Mouse (Mus musculus) layer of hippocampus, adult 9-10 months (tissue): ENCODE data around the gene Olfr352.

Experiments used
- DNase-seq: peaks from one replicate; pipeline ENCODE4 v3.0.0; 2022; ENCODE audit warnings: low spot score

Gene Olfr352

DNA sequence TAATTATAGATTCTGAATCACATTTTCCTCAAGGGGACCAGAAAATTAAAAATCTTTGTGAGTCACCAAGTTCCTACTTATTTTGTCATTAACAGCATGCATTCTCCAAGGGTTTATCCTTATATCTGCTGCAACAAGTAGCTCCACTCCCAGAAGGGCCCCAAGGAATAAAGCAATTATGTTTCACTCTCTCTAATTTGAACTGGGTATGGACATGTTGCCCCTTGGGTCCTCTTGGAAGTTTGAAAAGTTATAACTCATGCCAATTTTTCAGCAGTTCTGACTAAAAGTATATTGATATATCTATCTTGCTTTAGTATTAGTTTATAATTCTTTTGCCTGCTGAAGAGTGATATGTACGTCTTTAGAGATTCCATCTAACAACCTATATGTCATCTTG is at the start of gene Olfr352:
Gene Olfr352 (plus strand): TSS at position 301 of the 400 bp plus-strand sequence.
- DNase-seq: no peak

GRCm38 (mm10) chr2:36846010-36846409 is 22.2 kb upstream of the Olfr352 start, which contains the start of gene Olfr350:
Gene Olfr350 (plus strand): TSS chr2:36846310.
- DNase-seq: no peak

DNA sequence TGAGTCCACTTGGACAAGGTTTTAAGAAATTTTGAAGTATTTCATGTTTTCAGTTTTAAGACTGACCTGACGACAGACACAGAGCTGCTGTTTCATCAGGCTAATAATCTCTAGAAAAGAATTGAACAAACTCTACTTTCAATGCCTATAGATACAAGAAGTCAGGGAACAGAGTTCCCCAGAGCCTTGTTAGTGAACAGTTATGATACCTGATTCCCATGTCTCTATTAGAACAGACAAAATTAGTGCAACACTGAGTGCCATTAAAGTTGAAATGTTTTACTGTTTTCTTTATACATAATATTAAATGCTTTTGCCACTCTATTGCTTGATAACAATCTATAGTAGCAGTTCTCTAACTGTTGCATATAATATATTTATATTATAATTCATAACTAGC is 5.7 kb upstream of the Olfr352 start, which contains the start of gene Olfr351:
Gene Olfr351 (minus strand): TSS at position 101 of the 400 bp plus-strand sequence.
- DNase-seq: no peak

DNA sequence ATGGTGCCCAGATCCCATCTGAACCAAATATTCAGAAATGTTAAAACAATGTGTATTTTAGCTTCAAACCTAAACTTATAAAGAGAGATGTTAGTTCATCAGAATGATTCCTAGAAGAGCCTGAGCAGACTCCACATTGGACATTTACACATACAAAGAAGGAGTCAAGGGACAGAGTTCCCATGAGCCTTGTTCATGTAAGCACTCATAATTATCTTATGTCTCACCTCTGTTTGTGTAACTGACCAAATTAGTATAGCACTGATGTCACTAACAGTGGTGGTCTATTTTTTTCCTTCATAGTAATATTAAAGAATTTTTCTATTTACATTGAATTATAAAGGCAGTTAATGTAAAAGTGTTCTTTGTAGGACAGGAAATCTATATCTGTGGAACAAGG is 24.6 kb downstream of the Olfr352 start, which contains the start of gene Olfr353:
Gene Olfr353 (minus strand): TSS at position 101 of the 400 bp plus-strand sequence.
- no peak for DNase-seq

DNA sequence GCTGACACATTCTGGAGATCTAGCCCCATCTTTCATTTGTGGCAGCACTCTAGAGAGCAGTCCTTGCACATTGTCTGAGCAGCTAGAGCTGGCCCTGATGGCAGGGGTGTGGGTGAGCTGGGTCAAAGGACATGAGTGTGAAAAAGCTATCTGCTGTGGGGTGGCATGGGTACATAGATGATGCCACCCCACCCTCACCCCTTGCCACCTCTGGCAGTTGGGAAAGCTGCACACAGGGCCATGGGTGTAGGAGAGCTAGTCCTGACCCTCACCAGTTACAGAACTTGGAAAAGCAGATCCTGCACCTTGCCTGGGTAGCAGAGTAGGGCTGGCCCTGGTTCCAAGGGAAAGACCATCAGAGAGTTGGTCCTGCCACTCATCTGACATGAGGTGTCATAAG is 28.9 kb downstream of the Olfr352 start:
- DNase-seq: no peak

GRCm38 (mm10) chr2:36905380-36905779 is 37.1 kb downstream of the Olfr352 start, which contains the start of gene Olfr354:
Gene Olfr354 (plus strand): TSS chr2:36905680.
- no peak for DNase-seq
